Mouse (Mus musculus) gastrocnemius, adult 8-10 months (tissue): ENCODE results near the gene Gm3002. TPM values are rescaled to one million over a fixed set of nuclear protein-coding genes. Genes with fewer than 3 reads are reported as not detected.
"Not testable (repeated sequence)": the region's sequence is repeated elsewhere in the genome, so short reads cannot be mapped to it uniquely, and the experiment has no call there.

Experiments used
- DNase-seq, 2 experiments: peaks; one replicate each; pipeline ENCODE4 v3.0.0; 2022; ENCODE audit warnings: low spot score in 2 of 2
- total RNA-seq, 4 experiments: library from RNA; stranded (reverse); gene quantifications; 2 replicates each; pipeline ENCODE4 v1.2.4; 2022

The Gm3002 gene
- not detected for total RNA-seq

GRCm38 (mm10) chr14:3809774-3810173, at the start of gene Gm3002:
Gene Gm3002 (plus strand): TSS chr14:3810074.
- DNase-seq: not testable (repeated sequence)

GRCm38 (mm10) chr14:3845945-3846344, 36.1 kb downstream of the Gm3002 start, which contains the start of gene Gm3033:
Gene Gm3033 (plus strand): TSS chr14:3846245.
- DNase-seq: not testable (repeated sequence)

DNA sequence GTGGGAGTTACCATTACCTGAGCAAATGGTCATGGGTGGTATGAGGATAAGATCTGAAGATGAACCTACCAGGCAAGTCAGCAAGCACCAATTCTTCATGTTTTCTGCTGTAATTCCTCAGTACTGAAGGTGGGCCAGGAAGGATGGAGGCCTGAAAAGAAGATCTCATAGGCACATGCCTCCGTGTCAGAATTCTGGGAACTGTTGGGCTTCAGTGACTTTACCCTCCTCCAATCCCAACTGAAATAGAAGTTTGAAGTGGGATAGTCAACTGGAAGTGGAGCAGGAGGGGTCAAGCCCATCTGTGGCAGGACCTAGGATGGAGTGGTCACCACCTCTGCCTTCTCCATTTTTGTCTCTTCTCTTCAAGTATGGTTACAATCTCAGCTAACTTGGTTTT, 74.0 kb downstream of the Gm3002 start, which contains the start of gene Gm2916:
Gm2916 (plus strand) TSS at position 301 of the 400 bp plus-strand sequence.
- not testable (repeated sequence) for DNase-seq

- not testable (repeated sequence) for DNase-seq
Measured at GRCm38 (mm10) chr14:3931456-3931855, 121.6 kb downstream of the Gm3002 start, which contains the start of gene Gm3029. Gene Gm3029 (plus strand): TSS chr14:3931756.

DNA sequence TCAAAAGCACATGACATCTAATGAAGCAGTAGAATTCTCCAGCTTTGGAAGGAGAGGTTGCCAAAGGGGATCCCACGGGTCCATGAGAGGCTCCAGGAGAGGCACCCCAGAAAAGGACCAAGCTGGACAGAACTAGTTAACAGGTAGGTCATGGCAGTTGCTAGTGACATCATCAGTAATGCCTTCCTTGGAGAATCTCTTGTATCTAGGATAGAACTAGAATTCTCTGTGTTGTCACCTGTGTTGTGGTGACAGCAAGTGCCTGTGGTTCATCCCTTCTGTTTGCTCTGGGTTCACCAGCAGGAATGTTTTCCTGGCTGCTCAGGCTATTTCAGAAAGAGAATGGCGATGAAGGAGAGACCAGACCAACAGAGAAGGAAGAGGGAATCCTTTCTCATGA, 153.4 kb downstream of the Gm3002 start, which contains the start of gene Gm3095:
Gm3095 (plus strand) TSS at position 301 of the 400 bp plus-strand sequence.
- not testable (repeated sequence) for DNase-seq

- DNase-seq: not testable (repeated sequence)
Measured at GRCm38 (mm10) chr14:3998094-3998493, 188.2 kb downstream of the Gm3002 start, which contains the start of gene Gm3099. Gene Gm3099 (plus strand): TSS chr14:3998394.

Other genes starting within 250 kb of the Gm3002 start
- gene Gm3012, start 175.6 kb upstream of the Gm3002 start, total RNA-seq: not detected
- gene Gm3020, start 158.0 kb upstream of the Gm3002 start, total RNA-seq: under 1 TPM in 1 of 4 experiments, not detected in 3; 0.13 TPM
- gene Gm3043, start 121.3 kb upstream of the Gm3002 start, total RNA-seq: not detected
- gene Gm3033, start 36.2 kb downstream of the Gm3002 start, total RNA-seq: not detected
- not detected for gene Gm2916, start 74.1 kb downstream of the Gm3002 start, total RNA-seq
- gene Gm3029, start 121.7 kb downstream of the Gm3002 start, total RNA-seq: not detected
- gene Gm3095, start 153.5 kb downstream of the Gm3002 start, total RNA-seq: not detected
- not detected for gene Gm3099, start 188.3 kb downstream of the Gm3002 start, total RNA-seq
- gene Gm5796, start 213.9 kb downstream of the Gm3002 start, total RNA-seq: under 1 TPM in 1 of 4 experiments, not detected in 3; 0.38 TPM